Mouse (Mus musculus): ENCODE measurements around the gene Smcr8. TPM values are rescaled to one million over a fixed set of nuclear protein-coding genes. Genes with fewer than 3 reads are reported as not detected.

Smcr8 gene
- polyA plus RNA-seq (2017; shearing (Covaris generic)), result 10.8 TPM

DNA sequence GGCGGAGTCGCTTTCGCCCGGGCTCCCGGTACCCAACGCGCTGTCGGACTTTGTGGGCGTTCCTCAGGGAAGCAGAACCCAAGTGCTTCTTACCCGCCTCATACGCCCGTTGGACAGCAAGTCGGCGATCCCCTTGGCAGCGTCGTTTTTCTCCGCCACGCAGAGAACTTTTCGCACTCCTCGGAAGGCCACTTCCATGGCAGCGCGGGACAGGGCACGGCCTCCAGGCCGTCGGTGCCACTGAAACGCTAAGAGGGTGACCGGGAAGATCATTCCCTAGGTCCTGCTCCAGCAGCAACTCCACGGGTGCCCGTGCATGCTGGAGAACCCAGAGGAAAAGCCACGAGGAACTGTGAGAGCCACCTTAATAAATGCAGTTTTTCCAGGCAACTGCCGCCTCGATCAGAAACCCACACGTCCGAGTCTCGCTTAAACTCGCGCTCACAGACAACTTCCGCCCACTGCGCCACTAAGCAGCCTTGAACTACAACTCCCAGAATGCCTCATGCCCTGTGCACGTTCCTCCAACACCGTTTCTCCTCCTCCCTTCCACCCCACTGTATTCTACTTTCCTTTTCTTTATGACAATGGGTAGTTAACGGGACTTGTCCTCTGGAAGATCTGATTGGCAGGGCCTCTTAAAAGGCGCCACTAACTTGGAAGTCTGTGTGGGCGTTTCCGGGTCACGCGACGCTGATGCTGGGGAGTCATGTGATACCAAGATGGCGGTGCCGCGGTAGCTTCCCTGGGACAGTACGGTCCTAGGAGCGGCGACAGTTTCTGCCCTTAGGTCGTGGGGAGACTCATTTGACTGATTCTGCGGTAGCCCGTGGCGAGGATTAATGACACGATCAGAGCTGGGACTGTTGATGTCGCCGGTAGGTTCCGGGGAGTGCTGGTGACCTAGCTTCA is at the start of gene Smcr8, which contains the start of gene Top3a:
TSS of gene Smcr8 (plus strand) at position 696 of the 912 bp plus-strand sequence.
TSS of gene Top3a (minus strand) at position 537 of the 912 bp plus-strand sequence.

DNA sequence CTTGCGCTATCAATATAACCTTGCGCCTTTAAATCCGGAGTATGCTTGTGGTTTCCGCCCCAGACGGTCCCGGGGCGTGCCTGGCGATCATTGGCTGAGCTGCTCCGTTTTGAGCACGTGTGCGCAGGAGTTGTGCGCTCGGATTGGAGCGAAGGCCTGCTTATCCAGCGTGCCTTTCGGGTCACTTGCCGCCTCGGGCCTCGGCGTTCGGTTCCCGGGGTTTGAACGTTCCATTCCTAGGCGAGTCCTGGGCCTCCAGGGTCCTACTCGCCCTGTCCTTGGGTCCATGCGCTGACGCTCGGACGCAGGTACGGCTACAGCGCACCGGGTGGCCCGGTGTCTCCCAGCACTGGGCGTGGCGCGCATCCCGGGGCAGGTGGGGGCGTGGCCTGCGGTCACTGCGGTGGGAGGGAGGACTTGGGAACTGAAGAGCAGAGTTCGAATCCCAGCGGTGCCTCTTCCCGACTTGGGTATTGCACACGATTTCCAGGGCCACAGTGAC is 49.0 kb upstream of the Smcr8 start, which contains the start of gene Mief2:
TSS of gene Mief2 (plus strand) at position 139 of the 502 bp plus-strand sequence.

DNA sequence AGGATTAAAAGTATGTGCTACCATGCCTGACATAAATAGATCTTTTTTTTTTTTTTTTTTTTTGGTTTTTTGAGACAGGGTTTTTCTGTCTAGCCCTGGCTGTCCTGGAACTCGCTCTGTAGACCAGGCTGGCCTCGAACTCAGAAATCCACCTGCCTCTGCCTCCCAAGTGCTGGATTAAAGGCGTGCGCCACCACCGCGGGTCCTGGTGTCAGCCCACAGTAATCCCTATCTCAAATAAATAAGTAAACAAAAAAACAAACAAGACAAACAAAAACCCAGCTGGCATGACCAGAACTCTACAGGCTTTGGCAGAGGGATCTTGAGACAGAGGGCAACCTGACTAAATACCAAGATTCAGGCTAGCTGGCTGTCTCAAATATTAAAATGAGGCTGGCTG is 34.3 kb downstream of the Smcr8 start, which contains the start of gene Shmt1:
TSS of gene Shmt1 (minus strand) at position 101 of the 400 bp plus-strand sequence.

DNA sequence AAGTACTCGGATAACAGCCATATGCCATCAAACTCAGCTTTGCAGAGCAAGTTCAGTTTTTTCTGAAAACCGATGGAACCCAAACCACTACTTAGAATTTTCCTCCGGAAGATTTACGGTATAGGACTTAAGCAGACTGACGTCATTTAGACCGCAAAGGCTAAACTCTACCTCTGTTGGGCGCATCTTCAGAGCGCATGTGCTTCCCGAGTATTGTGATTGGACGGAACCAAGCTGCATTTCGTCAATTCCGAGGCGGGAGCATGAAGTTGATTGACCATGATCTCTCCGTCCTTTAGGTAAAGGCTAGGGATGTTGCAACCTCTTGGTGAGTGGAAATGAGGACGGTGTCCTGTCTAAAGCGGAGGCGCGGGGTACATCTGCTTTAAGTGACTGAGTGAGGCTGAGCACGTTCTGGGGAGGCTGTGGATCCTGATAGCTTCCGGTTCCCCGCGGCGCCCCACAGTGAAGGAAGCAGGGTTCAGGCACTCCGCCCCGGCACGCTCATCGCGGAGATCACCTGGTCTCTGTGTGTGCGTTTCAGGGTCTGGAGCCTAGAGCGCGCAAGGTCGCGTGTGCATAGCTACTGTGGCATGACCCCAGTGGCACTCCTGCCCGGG is 53.2 kb downstream of the Smcr8 start, which contains the start of gene Dhrs7b:
TSS of gene Dhrs7b (plus strand) at position 199 of the 620 bp plus-strand sequence.

Other genes with a start within 250 kb of the Smcr8 start
- gene Alkbh5, start 241.1 kb upstream of the Smcr8 start, polyA plus RNA-seq (2017; shearing (Covaris generic)), result 53.1 TPM
- gene Llgl1, start 77.8 kb upstream of the Smcr8 start, polyA plus RNA-seq (2017; shearing (Covaris generic)), result 36.0 TPM
- gene Flii, start 50.3 kb upstream of the Smcr8 start, polyA plus RNA-seq (2017; shearing (Covaris generic)), result 167 TPM
- 14.1 TPM for gene Mief2, start 49.1 kb upstream of the Smcr8 start, polyA plus RNA-seq (2017; shearing (Covaris generic))
- gene Top3a, start 159 bp upstream of the Smcr8 start, polyA plus RNA-seq (2017; shearing (Covaris generic)), result 16.8 TPM
- gene Shmt1, start 34.2 kb downstream of the Smcr8 start, polyA plus RNA-seq (2017; shearing (Covaris generic)), result 6.6 TPM
- 14.7 TPM for gene Dhrs7b, start 53.1 kb downstream of the Smcr8 start, polyA plus RNA-seq (2017; shearing (Covaris generic))
- 52.4 TPM for gene Tmem11, start 101.7 kb downstream of the Smcr8 start, polyA plus RNA-seq (2017; shearing (Covaris generic))
- 6.6 TPM for gene Natd1, start 137.2 kb downstream of the Smcr8 start, polyA plus RNA-seq (2017; shearing (Covaris generic))
- 213 TPM for gene Map2k3, start 154.5 kb downstream of the Smcr8 start, polyA plus RNA-seq (2017; shearing (Covaris generic))
- not detected for gene Kcnj12, start 245.0 kb downstream of the Smcr8 start, polyA plus RNA-seq (2017; shearing (Covaris generic))